Mouse (Mus musculus): Measurements from ENCODE around the gene Prkce.

- TF ChIP-seq CTCF (IDR thresholded peaks at IDR 0.05; ENCODE audit: control insufficient read depth, insufficient read depth, low read length) (no peak), POLR2A (IDR thresholded peaks at IDR 0.05; ENCODE audit: borderline replicate concordance, control insufficient read depth, low read depth, low read length) (no peak)
Measured at GRCm38 (mm10) chr17:86156999-86157398, 10.6 kb upstream of the Prkce start.

All from bone marrow, adult 2 months (tissue).